8 mouse cellular contexts compared by ENCODE assay signal in the genomic region with DNA sequence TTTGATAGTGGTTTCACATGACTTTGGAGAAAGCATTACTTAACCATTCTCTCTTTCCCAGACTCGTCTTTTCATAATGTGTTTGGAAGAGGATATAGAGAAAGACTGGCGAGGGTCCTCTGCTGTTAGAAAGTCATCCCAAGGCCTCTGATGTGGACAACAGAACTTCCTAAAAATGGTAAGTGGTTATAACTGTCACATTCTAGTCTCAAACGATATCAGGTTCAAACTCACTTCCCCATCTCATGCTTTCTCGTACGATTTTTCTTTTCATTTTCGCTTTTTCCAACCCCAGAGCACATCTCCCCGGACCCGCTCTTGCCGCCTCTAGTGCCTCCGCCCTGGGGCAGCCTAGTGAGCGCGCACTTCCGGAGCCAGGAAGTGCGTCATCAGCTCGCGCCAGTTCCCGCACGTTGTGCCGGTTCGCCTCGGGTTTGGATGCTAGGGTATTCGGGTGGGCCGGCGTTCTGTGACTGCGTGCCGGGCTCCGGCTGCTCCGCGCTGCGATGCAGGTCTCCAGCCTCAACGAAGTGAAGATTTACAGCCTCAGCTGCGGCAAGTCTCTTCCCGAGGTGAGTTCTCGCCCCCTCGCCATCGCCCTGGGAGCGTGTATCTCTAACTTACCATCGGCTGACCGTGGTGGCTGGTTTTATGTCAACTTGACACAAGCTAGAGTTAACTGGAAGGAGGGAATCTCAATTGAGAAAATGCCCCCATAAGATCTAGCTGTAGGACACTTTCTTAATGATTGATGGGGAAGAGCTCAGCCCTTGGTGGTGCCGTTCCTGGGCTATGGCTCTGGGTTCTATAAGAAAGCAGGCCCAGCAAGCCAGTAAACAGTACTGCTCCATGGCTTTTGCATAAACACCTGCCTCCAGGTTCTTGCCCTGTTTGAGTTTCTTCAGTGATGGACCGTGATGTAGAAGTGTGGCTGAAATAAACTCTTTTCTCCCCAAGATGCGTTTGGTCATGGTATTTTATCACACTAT. TPM values are rescaled to one million over a fixed set of nuclear protein-coding genes. Genes with fewer than 3 reads are reported as not detected.
A peak's percentile ranks its signal among the peaks of the same experiment; 100 is the strongest.
DNase-seq lines count a peak whose midpoint lies in the region; ATAC-seq and TF ChIP-seq lines count a peak whose summit lies in the region.

Gene Nol10 (plus strand): TSS at position 411 of the 989 bp plus-strand sequence.

- H3K4me3 ChIP-seq in hindbrain, embryonic 15.5 days: peak within 1 kb of the TSS; percentile 77

- H3K4me1 ChIP-seq in hindbrain, embryonic 15.5 days (replicated peaks): peaks cover 15% of the 10 kb centered on the region

- POLR2A ChIA-PET in Patski (lab: Charles Lee): no interaction called here

- in situ Hi-C loops in Patski (cut with MboI; ENCODE audit: low pct_unique_long_range_greater_than_20kb): no loop called here

- ATAC-seq in Patski: peak; percentile 96
- ATAC-seq in hindbrain, embryonic 15.5 days (ENCODE audit: low FRiP score, low read depth): peak; percentile 96

- no peak for TF ChIP-seq CTCF in Patski (IDR thresholded peaks at IDR 0.05)

- H3K9ac ChIP-seq in hindbrain, embryonic 15.5 days: peak within 1 kb of the TSS; percentile 75

- DNase-seq in Patski (ENCODE audit: low read depth, low spot score): no peak
- peak; percentile 92 to 95 for DNase-seq in cerebellum, postnatal 14 days
- DNase-seq in frontal cortex, postnatal 25 days (ENCODE audit: low spot score in 2 of 2): peak; percentile 76 to 80
- peak; percentile 78 for DNase-seq in left cerebral cortex, adult 11 months (ENCODE audit: low spot score)
- peak; percentile 91 to 93 for DNase-seq in lung, postnatal 4 days
- peak; percentile 85 for DNase-seq in retina, postnatal 7 days (ENCODE audit: low read depth, low spot score)
- DNase-seq in urinary bladder, adult 2 months (ENCODE audit: low spot score): peak; percentile 72

- peak within 1 kb of the TSS; percentile 96 for H3K4me2 ChIP-seq in hindbrain, embryonic 15.5 days

- H3K36me3 ChIP-seq in hindbrain, embryonic 15.5 days: peaks cover 25% of the 10 kb centered on the region

- CTCF ChIA-PET in Patski (lab: Charles Lee): no interaction called here

- no peaks in the 10 kb centered on the region for H3K27me3 ChIP-seq in Patski
- no peaks in the 10 kb centered on the region for H3K27me3 ChIP-seq in hindbrain, embryonic 15.5 days

- H3K9me3 ChIP-seq in hindbrain, embryonic 15.5 days: no peaks in the 10 kb centered on the region

- H3K27ac ChIP-seq in hindbrain, embryonic 15.5 days (replicated peaks): peak within 1 kb of the TSS; percentile 71

- WGBS in hindbrain, embryonic 15.5 days: under 1% methylated on average over 42 of the region's 42 CpGs

RNA-seq across cellular contexts. Expression of gene Nol10, which starts in this region (rescaled TPM):
- polyA plus RNA-seq in Patski (2021): 18.6 TPM
- 19.6 and 21.0 TPM in 2 replicates for polyA plus RNA-seq in hindbrain, embryonic 15.5 days (2015; fragmentation: Nextera tagmentation; extraction: Ambion mirVana)
- 8.2 and 8.7 TPM in 2 replicates for polyA plus RNA-seq in urinary bladder, adult 2 months (2012; rRNA removed)
